19 mouse cellular contexts compared by ENCODE assay signal in the genomic region with DNA sequence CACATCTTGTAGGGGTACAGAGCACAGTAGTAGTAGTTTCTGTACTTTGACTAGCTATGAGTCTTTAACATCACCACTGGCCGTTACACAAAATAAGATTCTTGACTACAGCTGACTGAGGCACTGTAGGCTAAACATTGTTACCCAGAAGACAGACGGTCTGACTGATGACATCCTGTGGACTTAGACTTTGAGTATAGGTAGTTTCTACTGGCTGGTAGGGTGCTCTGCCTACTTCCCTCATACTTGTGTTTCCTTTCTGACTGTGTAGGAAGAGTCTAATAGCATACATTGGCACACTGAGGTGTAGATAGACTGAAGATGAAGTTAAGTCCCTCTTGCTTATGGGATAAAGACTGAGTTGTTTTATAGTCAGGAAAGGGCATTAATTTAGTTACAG.
"Had no signal": no experiment of that assay in that cellular context is flagged by ENCODE, and none has a peak within 500 bp of the region (broad histone marks: within the 10 kb centered on the region; RNA-seq: fewer than 3 reads in every experiment).

No protein-coding gene starts in this region.

- H3K9ac ChIP-seq: lung, embryonic 14.5 days; midbrain, embryonic 12.5 days; neural tube, embryonic 13.5 days; neural tube, embryonic 15.5 days had no signal

- H3K27me3 ChIP-seq: midbrain, embryonic 12.5 days; neural tube, embryonic 13.5 days; neural tube, embryonic 15.5 days had no signal

- H3K4me1 ChIP-seq: midbrain, embryonic 10.5 days; midbrain, embryonic 12.5 days; neural tube, embryonic 13.5 days; neural tube, embryonic 15.5 days had no signal

- H3K27ac ChIP-seq: midbrain, embryonic 10.5 days; midbrain, embryonic 12.5 days; neural tube, embryonic 13.5 days; neural tube, embryonic 15.5 days had no signal

- H3K4me2 ChIP-seq: lung, embryonic 14.5 days; midbrain, embryonic 12.5 days; neural tube, embryonic 13.5 days; neural tube, embryonic 15.5 days had no signal

- H3K36me3 ChIP-seq: midbrain, embryonic 10.5 days; midbrain, embryonic 12.5 days; neural tube, embryonic 13.5 days; neural tube, embryonic 15.5 days had no signal

- ATAC-seq: midbrain, embryonic 16.5 days had no signal

- DNase-seq: lung, adult 18-20 months; lung, embryonic 14.5 days; lung, postnatal 10 days; lung, postnatal 4 days; midbrain, embryonic 14.5 days; retina, postnatal 1 day; right cerebral cortex, adult 18-20 months; right cerebral cortex, postnatal 25 days; right cerebral cortex, postnatal 4 days; spleen, adult 18-20 months; thymus, adult 2 months; thymus, postnatal 25 days; thymus, postnatal 4 days had no signal

- H3K4me3 ChIP-seq: midbrain, embryonic 10.5 days; midbrain, embryonic 12.5 days; myocyte; neural tube, embryonic 13.5 days; neural tube, embryonic 15.5 days had no signal

- H3K9me3 ChIP-seq: midbrain, embryonic 10.5 days; midbrain, embryonic 12.5 days; neural tube, embryonic 13.5 days; neural tube, embryonic 15.5 days had no signal
